In the genomic region with DNA sequence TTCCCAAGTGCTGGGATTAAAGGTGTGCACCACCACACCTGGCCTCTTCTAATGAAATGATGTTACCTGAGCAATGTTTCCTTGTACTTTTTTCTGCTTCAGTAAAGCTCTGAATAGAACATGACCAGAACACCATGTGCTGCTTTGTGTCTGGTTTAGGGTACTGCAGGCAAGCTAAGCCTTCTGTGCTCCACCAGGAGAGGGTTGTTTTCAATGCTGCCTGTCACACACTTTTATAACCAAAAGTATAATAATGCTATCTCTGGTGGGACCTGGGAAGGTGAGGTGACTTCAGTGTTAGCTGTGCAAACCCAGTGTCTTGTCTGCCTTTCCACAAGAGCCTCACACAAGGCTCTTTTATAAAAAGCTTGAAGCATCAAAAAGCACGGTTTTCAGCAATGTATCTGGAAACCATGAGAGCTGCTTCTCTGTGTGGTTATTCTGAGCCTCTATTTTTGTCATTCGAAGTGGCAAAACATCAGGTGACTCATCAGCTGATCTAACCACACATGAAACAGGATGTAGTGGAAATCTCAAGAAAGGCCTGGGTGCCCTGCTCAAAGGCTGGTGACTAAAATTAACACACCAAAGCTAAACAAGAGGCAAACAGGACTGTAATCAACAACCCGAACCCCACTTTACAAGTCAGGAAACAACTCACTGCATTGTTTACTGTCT, we compare ENCODE assay signal across 9 mouse cellular contexts. TPM values are rescaled to one million over a fixed set of nuclear protein-coding genes. Genes with fewer than 3 reads are reported as not detected.
DNase-seq lines count a peak whose midpoint lies in the region; ATAC-seq and TF ChIP-seq lines count a peak whose summit lies in the region.
"Had no signal": no experiment of that assay in that cellular context is flagged by ENCODE, and none has a peak within 500 bp of the region (broad histone marks: within the 10 kb centered on the region; RNA-seq: fewer than 3 reads in every experiment).

No protein-coding gene starts in this region.

- H3K4me3 ChIP-seq in forebrain, postnatal 0 days (ENCODE audit: low read depth, low read length) = no peak overlapping the region
- no peak overlapping the region for H3K4me3 ChIP-seq in forebrain, embryonic 13.5 days

- no peaks in the 10 kb centered on the region for H3K4me1 ChIP-seq in forebrain, postnatal 0 days (ENCODE audit: insufficient read depth)
- peaks cover 19% of the 10 kb centered on the region for H3K4me1 ChIP-seq in forebrain, embryonic 13.5 days

- no peak overlapping the region for H3K9ac ChIP-seq in forebrain, postnatal 0 days
- no peak overlapping the region for H3K9ac ChIP-seq in forebrain, embryonic 13.5 days

- peak overlapping the region; percentile 46; the same call in 1 of the 2 replicates for H3K27ac ChIP-seq in forebrain, postnatal 0 days (ENCODE audit: low read depth, low read length)
- no peak overlapping the region for H3K27ac ChIP-seq in forebrain, embryonic 13.5 days
- H3K27ac ChIP-seq: kidney, postnatal 0 days had no signal

- TF ChIP-seq CTCF in forebrain, postnatal 0 days (IDR thresholded peaks at IDR 0.05; ENCODE audit: low read depth) = peak; percentile 55

- DNase-seq in forebrain, postnatal 0 days = no peak
- peak; percentile 78 for DNase-seq in right cerebral cortex, adult 18-20 months
- no peak for DNase-seq in right cerebral cortex, postnatal 4 days
- DNase-seq in left cerebral cortex, postnatal 14 days (ENCODE audit: low spot score in 2 of 2) = peak; percentile 53 to 81
- peak; percentile 88 for DNase-seq in telencephalon, adult 2 months (ENCODE audit: low read depth, low spot score)
- no peak for DNase-seq in cerebellum, adult 9-10 months
- DNase-seq in urinary bladder, postnatal 10 days (ENCODE audit: low spot score) = no peak

- H3K36me3 ChIP-seq in forebrain, postnatal 0 days (ENCODE audit: insufficient read depth) = peaks cover 34% of the 10 kb centered on the region
- peaks cover 54% of the 10 kb centered on the region for H3K36me3 ChIP-seq in forebrain, embryonic 13.5 days (ENCODE audit: poor library complexity, severe bottlenecking)

- no peak overlapping the region for H3K4me2 ChIP-seq in forebrain, postnatal 0 days (ENCODE audit: low read depth)
- H3K4me2 ChIP-seq in forebrain, embryonic 13.5 days = no peak overlapping the region

- no peaks in the 10 kb centered on the region for H3K27me3 ChIP-seq in forebrain, postnatal 0 days (ENCODE audit: insufficient read depth, low read length)
- no peaks in the 10 kb centered on the region for H3K27me3 ChIP-seq in forebrain, embryonic 13.5 days

- peak; percentile 74 for ATAC-seq in forebrain, postnatal 0 days
- no peak for ATAC-seq in forebrain, embryonic 13.5 days

- H3K9me3 ChIP-seq in forebrain, postnatal 0 days (ENCODE audit: low read length) = no peaks in the 10 kb centered on the region
- H3K9me3 ChIP-seq in forebrain, embryonic 13.5 days (replicated peaks) = no peaks in the 10 kb centered on the region

- 63% methylated on average over 3 of the region's 3 CpGs for WGBS in forebrain, postnatal 0 days
- WGBS in forebrain, embryonic 13.5 days = 70% methylated on average over 3 of the region's 3 CpGs

- intact Hi-C loops in left cerebral cortex, postnatal 14 days (cut with DNase I) = no loop called here

RNA-seq across cellular contexts. Expression of a gene that starts 33.9 kb away (rescaled TPM):
- 26.5 and 27.4 TPM in 2 replicates for total RNA-seq in forebrain, postnatal 0 days (2014; rRNA removed)
- polyA plus RNA-seq in forebrain, postnatal 0 days (2015; fragmentation: Nextera tagmentation; extraction: Ambion mirVana) = 25.1 and 28.5 TPM in 2 replicates
- 26.3 and 29.2 TPM in 2 replicates for polyA plus RNA-seq in forebrain, embryonic 13.5 days (2015; fragmentation: Nextera tagmentation; extraction: Ambion mirVana)
- 10 to 100 TPM; 20.8 to 23.1 TPM for total RNA-seq in left cerebral cortex, postnatal 14 days (2021)

Comparison
In these comparisons a context has a peak if more than half of its experiments do, and no peak if none do; other contexts are left out.
1. DNase-seq: peak in right cerebral cortex, adult 18-20 months (single experiment), left cerebral cortex, postnatal 14 days (2 of 2) and telencephalon, adult 2 months (single experiment); none in forebrain, postnatal 0 days (single experiment), right cerebral cortex, postnatal 4 days (single experiment), cerebellum, adult 9-10 months (single experiment) and urinary bladder, postnatal 10 days (single experiment).